Mouse (Mus musculus) neural tube, embryonic 11.5 days (tissue): ENCODE results near the gene Mcfd2. TPM values are rescaled to one million over a fixed set of nuclear protein-coding genes. Genes with fewer than 3 reads are reported as not detected.
A peak's percentile ranks its signal among the peaks of the same experiment; 100 is the strongest.

Experiments used
- ATAC-seq: fragments of 200-750 bp; cut with Nextera tagmentation; 2 replicates; pipeline ENCODE4 v1.8.0; 2017; ENCODE audit warnings: moderate number of reproducible peaks, mild to moderate bottlenecking, moderate TSS enrichment, moderate library complexity; ENCODE audit not compliant: insufficient read depth, low FRiP score, low TSS enrichment
- DNase-seq: peaks from one replicate; pipeline ENCODE4 v3.0.0-alpha.2; 2015; ENCODE audit warnings: low spot score
- H3K27ac ChIP-seq: fragments of 300-500 bp; sonication (generic); 2 replicates; pipeline ENCODE4 v1.5.1; 2014; ENCODE audit warnings: low read depth, mild to moderate bottlenecking, low read length
- H3K27me3 ChIP-seq: fragments of 300-500 bp; sonication (generic); 2 replicates; pipeline ENCODE4 v1.6.1; 2014; ENCODE audit warnings: mild to moderate bottlenecking, low read length, mixed read lengths; ENCODE audit not compliant: control insufficient read depth, insufficient read depth
- H3K36me3 ChIP-seq: fragments of 300-500 bp; sonication (generic); 2 replicates; pipeline ENCODE4 v1.6.1; 2014; ENCODE audit warnings: mild to moderate bottlenecking, low read length, moderate library complexity, mixed read lengths; ENCODE audit not compliant: control insufficient read depth, insufficient read depth
- H3K4me1 ChIP-seq: fragments of 300-500 bp; sonication (generic); 2 replicates; pipeline ENCODE4 v1.6.1; 2014; ENCODE audit warnings: low read length, mixed read lengths; ENCODE audit not compliant: control insufficient read depth, insufficient read depth
- H3K4me2 ChIP-seq: fragments of 300-500 bp; sonication (generic); 2 replicates; pipeline ENCODE4 v1.6.1; 2014; ENCODE audit warnings: low read depth, mild to moderate bottlenecking, moderate library complexity
- H3K4me3 ChIP-seq: fragments of 300-500 bp; sonication (generic); 2 replicates; pipeline ENCODE4 v1.5.1; 2014; ENCODE audit warnings: low read depth, low read length
- H3K9ac ChIP-seq: fragments of 300-500 bp; sonication (generic); 2 replicates; pipeline ENCODE4 v1.6.1; 2014; ENCODE audit warnings: mild to moderate bottlenecking, low read length
- H3K9me3 ChIP-seq: fragments of 300-500 bp; sonication (generic); 2 replicates; pipeline ENCODE4 v1.6.1; 2016; ENCODE audit warnings: low read length; ENCODE audit not compliant: control insufficient read depth
- WGBS: fragments of 180-500 bp; shearing (Covaris S2); extraction: QIAGEN DNeasy Blood & Tissue Kit; methylation state at CpG from one replicate; pipeline ENCODE4 v1.1.7; 2014; 5-methylcytosine and 5-hydroxymethylcytosine counted together
- polyA plus RNA-seq: library from polyadenylated mRNA; unstranded; fragments of >200 nt; fragmentation: Nextera tagmentation; extraction: Ambion mirVana; gene quantifications from 2 replicates; pipeline ENCODE4 v1.2.1, GENCODE M21; 2014

The Mcfd2 gene
- polyA plus RNA-seq: 74.1 and 79.4 TPM in 2 replicates

- under 1% methylated on average over 36 of the region's 41 CpGs for WGBS
- H3K4me3 ChIP-seq: peak within 1 kb of the TSS; percentile 86
- H3K9me3 ChIP-seq: no peaks in the 10 kb centered on the region; the same call in 1 of the 2 replicates
- DNase-seq: peak; percentile 94
- no peaks in the 10 kb centered on the region; the same call in 1 of the 2 replicates for H3K36me3 ChIP-seq
- no peaks in the 10 kb centered on the region for H3K27me3 ChIP-seq
- peak within 1 kb of the TSS; percentile 87 for H3K4me2 ChIP-seq
- peak within 1 kb of the TSS; percentile 89 for H3K9ac ChIP-seq
- peak within 1 kb of the TSS; percentile 49; the same call in 1 of the 2 replicates for H3K27ac ChIP-seq
- H3K4me1 ChIP-seq: peaks cover 10% of the 10 kb centered on the region
- ATAC-seq: peak; percentile 94
Observed at GRCm38 (mm10) chr17:87265792-87266186, at the start of gene Mcfd2. TSS of gene Mcfd2 (minus strand) at chr17:87265935.

- H3K4me3 ChIP-seq: no peak overlapping the region
- no peaks in the 10 kb centered on the region for H3K27me3 ChIP-seq
- no peak overlapping the region for H3K27ac ChIP-seq
- H3K9ac ChIP-seq: no peak overlapping the region
- peak; percentile 87 for DNase-seq
- ATAC-seq: peak; percentile 39; the same call in 1 of the 2 replicates
- no peaks in the 10 kb centered on the region for H3K36me3 ChIP-seq
- no peaks in the 10 kb centered on the region for H3K9me3 ChIP-seq
- H3K4me2 ChIP-seq: no peak overlapping the region
- 14% methylated on average over 9 of the region's 9 CpGs for WGBS
- no peaks in the 10 kb centered on the region for H3K4me1 ChIP-seq
Observed at GRCm38 (mm10) chr17:87315021-87315531, 49.3 kb upstream of the Mcfd2 start.

GRCm38 (mm10) chr17:87314530-87314946 is 48.8 kb upstream of the Mcfd2 start:
- H3K9me3 ChIP-seq: no peaks in the 10 kb centered on the region
- no peak overlapping the region for H3K4me3 ChIP-seq
- ATAC-seq: peak; percentile 51; the same call in 1 of the 2 replicates
- 62% methylated on average over 5 of the region's 5 CpGs for WGBS
- H3K27ac ChIP-seq: no peak overlapping the region
- DNase-seq: no peak
- H3K36me3 ChIP-seq: no peaks in the 10 kb centered on the region
- no peak overlapping the region for H3K4me2 ChIP-seq
- H3K9ac ChIP-seq: no peak overlapping the region
- H3K4me1 ChIP-seq: no peaks in the 10 kb centered on the region
- no peaks in the 10 kb centered on the region for H3K27me3 ChIP-seq

GRCm38 (mm10) chr17:87314121-87314520 is 48.4 kb upstream of the Mcfd2 start:
- H3K36me3 ChIP-seq: no peaks in the 10 kb centered on the region
- no peak overlapping the region for H3K4me3 ChIP-seq
- H3K4me2 ChIP-seq: no peak overlapping the region
- no peaks in the 10 kb centered on the region for H3K4me1 ChIP-seq
- no peak overlapping the region for H3K27ac ChIP-seq
- no peaks in the 10 kb centered on the region for H3K27me3 ChIP-seq
- H3K9me3 ChIP-seq: no peaks in the 10 kb centered on the region
- DNase-seq (no peak), ATAC-seq (no peak)
- 85% methylated on average over 8 of the region's 8 CpGs for WGBS
- no peak overlapping the region for H3K9ac ChIP-seq

DNA sequence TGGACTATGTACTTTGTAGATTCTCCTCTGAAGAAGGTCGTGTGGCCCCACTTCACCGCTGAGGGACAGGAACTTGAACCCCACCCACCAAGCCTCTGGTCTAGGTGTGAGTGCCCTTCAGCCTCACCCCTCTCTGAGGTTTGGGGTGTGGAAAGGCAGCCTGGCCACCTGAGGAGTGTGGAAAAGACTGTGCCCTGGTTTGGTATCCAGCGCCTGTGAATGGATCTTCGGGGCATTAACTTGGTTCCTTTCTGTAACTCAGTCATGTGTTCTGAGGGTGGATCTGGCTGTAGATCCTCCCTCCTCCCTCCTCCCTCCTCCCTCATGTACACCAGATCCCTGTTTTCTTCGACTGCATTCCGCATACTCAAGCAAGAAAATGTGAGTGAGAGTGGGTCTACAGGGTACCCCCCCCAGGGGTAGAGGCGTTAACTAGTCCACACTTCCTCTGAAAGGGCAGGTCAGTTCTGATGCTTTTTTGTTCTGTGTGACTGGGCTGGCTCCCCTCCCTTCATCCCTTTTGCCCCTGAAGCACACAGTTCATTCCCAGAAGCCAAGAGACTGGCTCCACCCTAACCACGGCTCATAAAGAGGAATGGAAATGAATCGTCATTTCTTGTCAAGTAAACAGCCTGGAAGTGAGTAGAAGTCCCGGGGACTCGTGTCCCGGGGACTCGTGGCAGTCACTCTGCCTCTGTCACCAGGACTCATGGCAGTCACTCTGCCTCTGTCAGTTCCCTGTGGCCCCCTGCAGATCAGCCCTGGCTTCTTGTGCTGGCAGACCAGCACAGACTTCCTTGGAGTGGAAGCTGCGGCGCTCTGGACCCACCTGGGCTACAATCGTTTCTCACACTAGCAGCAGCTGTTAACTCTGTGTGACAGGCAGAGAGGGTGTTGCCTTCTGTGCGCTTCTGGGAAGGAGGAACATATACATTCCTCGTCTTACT is 47.5 kb upstream of the Mcfd2 start:
- ATAC-seq (no peak), DNase-seq (no peak)
- Histone ChIP-seq H3K9ac (no peak overlapping the region), H3K27me3 (no peaks in the 10 kb centered on the region), H3K4me2 (no peak overlapping the region), H3K9me3 (no peaks in the 10 kb centered on the region), H3K4me3 (no peak overlapping the region), H3K4me1 (no peaks in the 10 kb centered on the region), H3K36me3 (no peaks in the 10 kb centered on the region), H3K27ac (no peak overlapping the region)
- 64% methylated on average over 18 of the region's 18 CpGs for WGBS

DNA sequence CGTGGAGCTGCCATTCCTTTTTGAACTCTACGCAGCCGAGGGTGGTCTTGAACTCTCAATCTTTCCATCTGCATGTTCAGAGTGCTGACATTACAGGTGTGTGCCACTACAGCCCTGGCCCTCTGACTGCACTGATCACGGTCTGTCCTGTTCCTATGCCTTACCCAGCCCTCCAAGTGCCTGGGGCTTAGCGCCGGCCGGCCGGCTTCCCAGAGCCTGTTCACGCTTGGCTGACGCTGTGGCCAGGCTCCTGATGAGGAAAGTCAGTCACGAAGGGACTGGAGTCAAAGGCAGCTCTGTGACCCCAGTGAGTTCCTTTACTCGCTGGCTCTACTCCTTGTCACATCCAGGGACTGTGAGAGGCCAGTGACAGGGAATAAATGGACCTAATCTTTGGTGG is 46.6 kb upstream of the Mcfd2 start:
- no peak for ATAC-seq
- Histone ChIP-seq H3K36me3 (no peaks in the 10 kb centered on the region), H3K27me3 (no peaks in the 10 kb centered on the region), H3K4me3 (no peak overlapping the region), H3K4me1 (no peaks in the 10 kb centered on the region), H3K27ac (no peak overlapping the region), H3K9ac (no peak overlapping the region), H3K4me2 (no peak overlapping the region), H3K9me3 (no peaks in the 10 kb centered on the region)
- 48% methylated on average over 12 of the region's 12 CpGs for WGBS
- DNase-seq: no peak

GRCm38 (mm10) chr17:87310497-87310896 is 44.8 kb upstream of the Mcfd2 start:
- Histone ChIP-seq H3K27ac (no peak overlapping the region), H3K4me1 (no peaks in the 10 kb centered on the region), H3K4me2 (no peak overlapping the region), H3K4me3 (no peak overlapping the region), H3K9ac (no peak overlapping the region), H3K9me3 (no peaks in the 10 kb centered on the region), H3K36me3 (no peaks in the 10 kb centered on the region), H3K27me3 (no peaks in the 10 kb centered on the region)
- WGBS: 84% methylated on average over 7 of the region's 7 CpGs
- ATAC-seq (no peak), DNase-seq (no peak)

GRCm38 (mm10) chr17:87309073-87309788 is 43.5 kb upstream of the Mcfd2 start:
- Histone ChIP-seq H3K27ac (no peak overlapping the region), H3K9me3 (no peaks in the 10 kb centered on the region), H3K27me3 (no peaks in the 10 kb centered on the region), H3K36me3 (no peaks in the 10 kb centered on the region), H3K4me2 (no peak overlapping the region), H3K9ac (no peak overlapping the region), H3K4me1 (no peaks in the 10 kb centered on the region), H3K4me3 (no peak overlapping the region)
- ATAC-seq (no peak), DNase-seq (no peak)
- WGBS: 82% methylated on average over 12 of the region's 12 CpGs
